Mouse (Mus musculus) erythroblast, adult 5-6 weeks (primary cell): ENCODE data around the gene Defb28. TPM values are rescaled to one million over a fixed set of nuclear protein-coding genes. Genes with fewer than 3 reads are reported as not detected.

ENCODE experiments used
- ATAC-seq: replicated peaks from 2 replicates; pipeline ENCODE4 v1.8.0; 2016; ENCODE audit warnings: moderate number of reproducible peaks, mild to moderate bottlenecking, moderate TSS enrichment, inconsistent platforms; ENCODE audit not compliant: poor library complexity, low FRiP score, severe bottlenecking
- total RNA-seq, 2 experiments: library from RNA; stranded (forward) in 1 of 2; stranded (reverse) in 1 of 2; fragments of 150-400 nt in 1 of 2; fragments of 200-764, 138-1000 nt in 1 of 2; gene quantifications; 2 replicates each; pipeline versions ENCODE4 v1.2.3 to v1.2.4; 2015 to 2017; ENCODE audit warnings: low replicate concordance in 2 of 2

Defb28 gene
- total RNA-seq (2015; ENCODE audit: low replicate concordance), result not detected in 2 replicates
- not detected in 2 replicates for total RNA-seq (2017; ENCODE audit: low replicate concordance)

GRCm38 (mm10) chr2:152517981-152518380 lies at the start of gene Defb28:
Gene Defb28 (plus strand): TSS chr2:152518255.
- ATAC-seq, result no peak

- no peak for ATAC-seq
Observed at GRCm38 (mm10) chr2:152470973-152471372, 47.1 kb upstream of the Defb28 start.

GRCm38 (mm10) chr2:152472434-152472833 lies 45.6 kb upstream of the Defb28 start:
- no peak for ATAC-seq

- no peak for ATAC-seq
Observed at GRCm38 (mm10) chr2:152476763-152477162, 41.3 kb upstream of the Defb28 start, which contains the start of gene Defb20. Gene Defb20 (plus strand): TSS chr2:152477063.

GRCm38 (mm10) chr2:152480881-152481280 lies 37.2 kb upstream of the Defb28 start:
- no peak for ATAC-seq

- no peak for ATAC-seq
Observed at GRCm38 (mm10) chr2:152481726-152482125, 36.3 kb upstream of the Defb28 start.

GRCm38 (mm10) chr2:152487024-152487423 lies 31.0 kb upstream of the Defb28 start:
- 0 out of 2 replicates have a peak, but pooled peaks have one; percentile 36 for ATAC-seq

GRCm38 (mm10) chr2:152490038-152490437 lies 28.0 kb upstream of the Defb28 start, which contains the start of gene Defb22:
Gene Defb22 (minus strand): TSS chr2:152490138.
- no peak for ATAC-seq

GRCm38 (mm10) chr2:152493151-152493550 lies 24.9 kb upstream of the Defb28 start:
- no peak for ATAC-seq

- ATAC-seq, result no peak
Observed at GRCm38 (mm10) chr2:152498020-152498419, 20.0 kb upstream of the Defb28 start.

GRCm38 (mm10) chr2:152500204-152500862 lies 17.7 kb upstream of the Defb28 start:
- peak; percentile 75 for ATAC-seq

- no peak for ATAC-seq
Observed at GRCm38 (mm10) chr2:152500863-152501229, 17.2 kb upstream of the Defb28 start.

- ATAC-seq, result no peak
Observed at GRCm38 (mm10) chr2:152503950-152504349, 14.1 kb upstream of the Defb28 start.

GRCm38 (mm10) chr2:152511592-152511991 lies 6.5 kb upstream of the Defb28 start, which contains the start of gene Defb26:
Gene Defb26 (minus strand): TSS chr2:152511692.
- no peak for ATAC-seq

GRCm38 (mm10) chr2:152516084-152516483 lies 2.0 kb upstream of the Defb28 start:
- no peak for ATAC-seq

GRCm38 (mm10) chr2:152539944-152540710 lies 22.1 kb downstream of the Defb28 start, which contains the start of gene Defb29:
Gene Defb29 (minus strand): TSS chr2:152540098.
- ATAC-seq, result no peak

- no peak for ATAC-seq
Observed at GRCm38 (mm10) chr2:152541979-152542378, 23.9 kb downstream of the Defb28 start.

- ATAC-seq, result no peak
Observed at GRCm38 (mm10) chr2:152542897-152543296, 24.8 kb downstream of the Defb28 start.

- no peak for ATAC-seq
Observed at GRCm38 (mm10) chr2:152543478-152543877, 25.4 kb downstream of the Defb28 start.

- no peak for ATAC-seq
Observed at GRCm38 (mm10) chr2:152544691-152545090, 26.6 kb downstream of the Defb28 start.

GRCm38 (mm10) chr2:152548124-152548523 lies 30.1 kb downstream of the Defb28 start:
- no peak for ATAC-seq
